Mouse (Mus musculus) lung, postnatal 14 days (tissue): ENCODE results near the gene Eif4a1.
"Not testable (repeated sequence)": the region's sequence is repeated elsewhere in the genome, so short reads cannot be mapped to it uniquely, and the experiment has no call there.

Experiments used
- DNase-seq: peaks from one replicate; pipeline ENCODE4 v3.0.0; 2021

Eif4a1 gene

DNA sequence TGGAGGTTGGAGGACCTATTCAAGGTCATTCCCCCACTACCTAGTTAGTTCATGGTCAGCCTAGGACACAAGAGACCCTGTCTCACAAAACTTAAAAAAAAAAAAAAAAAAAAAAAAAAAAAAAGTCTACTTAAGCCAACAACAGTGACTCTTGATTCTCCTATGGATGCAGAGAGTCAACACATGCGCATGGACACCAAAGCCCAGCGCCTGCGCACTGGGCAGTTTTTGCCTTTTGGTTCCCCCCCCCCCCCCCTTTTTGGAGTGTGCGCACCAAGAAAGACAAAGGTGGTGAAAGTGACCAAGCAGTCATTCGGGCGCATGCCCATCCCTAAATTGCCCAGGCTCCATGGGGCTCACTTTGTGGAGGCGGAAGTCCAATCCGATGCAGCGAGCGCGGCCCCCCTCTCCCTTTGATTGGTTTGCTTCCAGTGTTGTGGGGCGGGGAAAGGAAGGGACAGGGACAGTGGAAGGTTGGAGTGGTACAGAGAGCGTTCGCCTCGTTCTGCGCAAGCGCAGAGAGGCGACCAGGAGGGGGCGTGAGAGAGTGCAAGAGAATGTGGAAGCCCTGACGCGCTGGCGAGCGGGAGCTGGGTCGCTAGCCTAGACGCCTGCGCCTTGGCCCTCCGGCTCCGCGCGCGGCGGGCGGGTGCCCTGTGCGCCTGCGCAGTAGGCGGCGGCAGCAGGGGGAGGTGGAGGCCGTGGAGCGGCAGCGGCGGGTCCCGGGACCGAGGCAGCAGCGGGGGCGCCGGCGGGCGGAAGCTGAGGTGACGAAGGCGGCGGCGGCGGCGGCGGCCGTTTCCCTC lies 39.7 kb downstream of the Eif4a1 start, which contains the start of gene Fxr2:
Gene Fxr2 (plus strand): TSS at position 707 of the 806 bp plus-strand sequence.
- DNase-seq: peak; percentile 100

DNA sequence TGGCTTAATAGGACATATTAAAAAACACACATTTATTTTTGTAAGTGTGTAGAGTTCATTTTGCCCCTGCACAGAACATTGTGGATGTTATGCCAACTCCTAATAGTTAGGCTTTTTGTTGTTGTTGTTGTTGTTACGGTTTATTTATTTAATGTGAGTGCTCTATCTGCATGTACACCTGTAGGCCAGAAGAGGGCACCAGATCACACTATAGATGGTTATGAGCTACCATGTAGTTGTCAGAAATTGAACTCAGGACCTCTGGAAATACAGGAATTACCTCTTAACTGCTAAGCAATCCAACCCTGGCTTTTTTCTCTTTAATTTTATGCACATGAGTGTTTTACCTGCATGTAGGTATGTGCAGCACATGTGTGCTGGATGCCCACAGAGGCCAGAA lies 42.4 kb downstream of the Eif4a1 start:
- DNase-seq: peak; percentile 14

DNA sequence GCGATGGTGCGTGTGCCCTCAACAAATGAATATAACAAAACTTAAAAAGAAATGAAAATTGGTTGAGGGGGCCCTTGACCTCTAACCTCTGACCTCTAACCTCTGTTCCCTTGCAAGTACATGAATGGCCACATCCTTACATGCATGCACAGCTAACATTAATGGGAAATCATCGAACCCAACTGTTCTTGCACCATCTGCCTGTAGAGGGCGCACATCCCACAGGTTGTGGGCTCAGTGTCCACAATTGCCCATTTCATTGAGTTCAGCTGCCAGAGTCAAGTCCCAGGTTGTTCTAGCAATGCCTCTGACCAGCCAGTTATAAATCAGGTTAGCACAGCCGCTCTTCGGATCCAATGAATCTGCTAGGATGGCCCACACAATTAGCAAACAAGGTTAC lies 43.9 kb downstream of the Eif4a1 start:
- peak; percentile 86 for DNase-seq

DNA sequence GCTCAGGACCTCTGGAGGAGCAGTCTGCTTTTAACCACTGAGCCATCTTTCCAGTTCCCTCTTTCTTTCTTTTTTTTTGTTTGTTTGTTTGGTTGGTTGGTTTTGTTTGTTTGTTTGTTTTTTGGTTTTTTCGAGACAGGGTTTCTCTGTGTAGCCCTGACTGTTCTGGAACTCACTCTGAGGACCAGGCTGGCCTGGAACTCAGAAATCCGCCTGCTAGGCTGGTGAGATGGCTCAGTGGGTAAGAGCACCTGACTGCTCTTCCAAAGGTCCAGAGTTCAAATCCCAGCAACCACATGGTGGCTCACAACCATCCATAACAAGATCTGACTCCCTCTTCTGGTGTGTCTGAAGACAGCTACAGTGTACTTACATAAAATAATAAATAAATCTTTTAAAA lies 47.9 kb downstream of the Eif4a1 start:
- not testable (repeated sequence) for DNase-seq

DNA sequence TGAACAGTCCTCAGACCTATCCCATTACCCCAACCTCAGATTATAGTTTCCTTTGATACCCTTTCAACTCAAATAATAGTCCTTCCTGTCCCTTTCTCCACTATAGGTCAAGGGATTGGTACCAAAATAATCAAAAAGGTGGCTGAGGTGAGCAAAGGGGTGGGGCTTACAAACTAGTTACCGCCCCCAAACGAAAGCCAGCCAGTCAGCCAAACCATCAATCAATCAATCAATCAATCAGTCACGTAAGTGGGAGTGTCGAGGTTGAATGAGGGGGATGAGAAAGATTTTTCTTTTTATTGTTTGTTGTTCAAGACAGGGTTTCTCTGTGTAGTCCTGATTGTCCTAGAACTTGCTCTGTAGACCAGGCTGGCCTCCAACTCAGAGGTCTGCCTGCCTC lies 49.2 kb downstream of the Eif4a1 start:
- DNase-seq: no peak

DNA sequence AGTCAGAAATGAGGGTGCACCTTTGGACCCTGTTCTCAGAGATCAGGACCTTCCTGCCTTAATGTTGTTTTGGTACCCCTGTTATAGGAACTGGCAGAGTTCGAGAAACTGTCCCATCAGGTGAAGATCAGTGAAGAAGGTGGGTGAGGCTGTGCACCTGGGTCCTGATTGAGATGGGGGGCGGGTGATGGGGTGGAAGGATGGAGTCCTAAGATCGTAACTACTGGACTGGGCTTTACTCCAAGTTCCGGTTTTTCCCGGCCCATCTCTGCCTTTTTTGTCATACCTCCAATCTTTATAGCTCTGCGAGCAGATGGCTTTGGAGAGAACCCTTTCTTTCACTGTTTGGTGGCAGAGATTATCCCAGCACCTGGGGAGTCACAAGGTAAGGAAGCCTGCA lies 49.8 kb downstream of the Eif4a1 start:
- no peak for DNase-seq

DNA sequence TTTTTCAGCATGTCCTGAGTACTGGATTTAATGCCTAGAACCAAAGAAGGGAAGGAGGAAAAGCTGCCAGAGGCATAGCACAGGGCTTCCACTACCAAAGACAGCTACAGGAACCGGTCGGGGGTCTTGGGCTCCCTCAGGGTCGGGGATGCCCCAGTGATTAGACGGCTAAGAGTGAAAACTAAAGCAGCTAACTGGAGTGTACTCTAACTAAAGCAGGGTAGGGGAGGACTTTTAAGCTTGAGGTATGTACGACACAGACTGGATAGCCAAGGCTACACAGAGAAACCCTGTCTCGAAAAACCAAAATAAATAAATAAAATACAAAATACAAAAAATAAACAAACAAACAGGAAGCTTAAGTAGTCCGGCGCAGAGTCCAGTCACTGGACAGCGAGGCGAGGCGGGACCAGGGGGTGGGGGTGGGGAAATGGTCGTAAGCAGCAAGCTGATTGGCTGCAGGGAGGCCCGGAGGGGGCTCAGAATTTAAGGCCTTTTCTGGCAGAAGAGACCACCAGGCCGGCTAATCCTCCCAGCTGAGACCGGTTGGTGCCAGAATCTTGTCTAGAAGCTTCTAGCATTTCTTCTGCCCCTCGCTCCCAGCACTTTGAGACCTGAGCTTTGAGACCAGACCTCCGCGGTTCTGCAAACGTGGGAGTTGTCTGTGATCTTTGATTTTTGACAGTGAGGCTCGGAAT lies 50.5 kb downstream of the Eif4a1 start, which contains the start of gene Sat2:
Gene Sat2 (plus strand): TSS at position 454 of the 698 bp plus-strand sequence.
- DNase-seq: peak; percentile 38

DNA sequence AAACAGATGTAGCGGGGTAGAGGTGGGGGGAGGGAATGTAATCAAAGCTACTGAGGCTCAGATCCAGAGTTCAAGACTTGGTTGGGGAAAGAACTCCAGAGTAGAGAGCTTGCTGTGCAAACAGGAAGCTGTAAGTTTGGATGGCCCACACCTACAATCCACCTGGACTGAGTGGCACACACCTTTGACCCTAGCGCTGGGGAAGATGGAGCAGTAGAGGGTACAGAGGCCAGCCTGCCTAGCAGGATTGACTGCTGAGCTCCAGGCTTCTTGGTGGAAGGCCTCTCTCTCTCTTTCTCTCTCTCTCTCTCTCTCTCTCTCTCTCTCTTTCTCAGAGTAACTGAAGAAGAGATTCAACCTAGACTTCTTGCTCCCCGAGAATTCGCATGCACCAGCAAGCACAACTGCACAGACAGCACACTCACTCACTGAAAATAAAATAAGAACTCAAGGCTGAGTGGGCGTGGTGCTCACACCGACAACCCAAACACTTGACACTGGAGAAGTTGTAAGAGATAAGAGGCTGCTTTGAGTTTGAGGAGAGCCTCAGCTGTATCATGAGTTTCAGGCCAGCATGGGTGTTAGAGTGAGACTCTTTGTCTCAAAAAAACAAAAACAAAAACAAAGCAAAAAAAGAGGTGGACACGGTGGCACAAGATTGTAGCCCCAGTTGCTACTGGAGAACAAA lies 51.7 kb downstream of the Eif4a1 start:
- no peak for DNase-seq

DNA sequence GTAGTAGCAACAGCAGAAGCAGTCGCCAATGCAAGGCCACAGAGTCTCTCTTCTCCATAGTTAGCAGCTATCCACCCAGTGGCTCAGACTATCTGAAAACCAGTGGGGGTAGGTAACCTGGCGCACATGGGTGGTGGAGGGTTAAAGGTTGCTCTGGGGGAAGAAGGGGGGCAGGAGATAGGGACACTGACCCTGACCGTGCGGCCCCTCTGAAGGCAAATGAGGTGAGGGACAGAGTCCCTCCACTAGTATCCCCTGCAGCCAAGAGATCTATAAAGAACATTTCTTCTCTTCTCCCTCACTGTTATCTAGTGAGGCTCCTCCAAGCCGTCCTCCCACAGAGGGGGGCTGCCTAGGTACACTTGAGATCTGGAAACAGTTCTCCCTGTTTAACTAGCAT lies 54.4 kb downstream of the Eif4a1 start, which contains the start of gene Shbg:
Gene Shbg (minus strand): TSS at position 101 of the 400 bp plus-strand sequence.
- DNase-seq: no peak
